Mouse (Mus musculus): Measurements from ENCODE around the gene Foxp4. TPM values are rescaled to one million over a fixed set of nuclear protein-coding genes. Genes with fewer than 3 reads are reported as not detected.

Foxp4 gene
- total and polyA plus RNA-seq, 3 experiments: 0.93 to 54.1 (median 21.6) TPM

DNA sequence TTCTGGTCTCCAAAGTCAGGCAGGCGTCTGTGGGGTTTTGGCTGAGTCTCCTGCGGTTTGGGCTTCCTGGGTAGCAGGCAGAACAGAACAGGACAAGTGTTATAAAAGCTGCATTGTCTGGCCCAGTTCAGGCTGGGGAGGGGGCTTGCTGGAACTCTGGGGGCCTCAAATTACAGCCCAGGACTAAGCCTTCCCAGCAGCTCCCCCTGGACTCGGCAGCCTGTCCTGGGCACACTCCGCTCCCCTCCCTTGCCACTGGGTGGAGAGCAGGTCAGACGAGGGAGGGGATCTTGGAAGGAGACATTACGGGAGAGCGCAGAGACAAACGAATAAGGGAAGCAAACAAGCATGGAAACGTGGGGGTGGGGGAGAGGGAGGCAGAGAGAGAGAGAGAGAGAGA, 93.3 kb downstream of the Foxp4 start:
- TF ChIP-seq TAL1 (conservative IDR thresholded peaks at IDR 0.05; ENCODE audit: low read depth, low read length) (no peak), GATA1 (IDR thresholded peaks at IDR 0.05; ENCODE audit: borderline replicate concordance, low read length) (no peak)
- DNase-seq (ENCODE audit: low spot score) (no peak), ATAC-seq (ENCODE audit: extremely low read depth, insufficient number of reproducible peaks, low FRiP score, poor library complexity, severe bottlenecking) (no peak)
- H3K27me3 ChIP-seq (ENCODE audit: insufficient read depth, low read length): peaks cover 5% of the 10 kb centered on the region; the same call in 1 of the 2 replicates
- H3K36me3 ChIP-seq (replicated peaks): no peaks in the 10 kb centered on the region
- peaks cover 13% of the 10 kb centered on the region for H3K9me3 ChIP-seq (replicated peaks)
- no peak overlapping the region for H3K4me3 ChIP-seq (ENCODE audit: low read depth, low read length)
- H3K4me1 ChIP-seq (ENCODE audit: insufficient read depth, low read depth, low read length): peaks cover 4% of the 10 kb centered on the region; the same call in 1 of the 2 replicates

- no peak for DNase-seq (ENCODE audit: low spot score)
- Histone ChIP-seq H3K4me3 (ENCODE audit: low read depth, low read length) (no peak overlapping the region), H3K4me1 (ENCODE audit: insufficient read depth, low read depth, low read length) (no peaks in the 10 kb centered on the region), H3K36me3 (replicated peaks) (no peaks in the 10 kb centered on the region), H3K9me3 (replicated peaks) (no peaks in the 10 kb centered on the region), H3K27me3 (ENCODE audit: insufficient read depth, low read length) (peaks cover 7% of the 10 kb centered on the region; the same call in 1 of the 2 replicates)
- TF ChIP-seq CTCF (IDR thresholded peaks at IDR 0.05; ENCODE audit: low read depth, low read length): no peak
- no peak for TF ChIP-seq TAL1 (conservative IDR thresholded peaks at IDR 0.05; ENCODE audit: low read depth, low read length)
- no peak for TF ChIP-seq GATA2 (IDR thresholded peaks at IDR 0.05; ENCODE audit: borderline replicate concordance, low read depth, low read length)
- no peak for ATAC-seq (ENCODE audit: extremely low read depth, insufficient number of reproducible peaks, low FRiP score, poor library complexity, severe bottlenecking)
Observed at GRCm38 (mm10) chr17:47821339-47821738, 103.1 kb downstream of the Foxp4 start.

GRCm38 (mm10) chr17:47818038-47818725, 106.3 kb downstream of the Foxp4 start:
- Histone ChIP-seq H3K9me3 (replicated peaks) (no peaks in the 10 kb centered on the region), H3K36me3 (replicated peaks) (no peaks in the 10 kb centered on the region), H3K4me3 (ENCODE audit: low read depth, low read length) (no peak overlapping the region), H3K4me1 (ENCODE audit: insufficient read depth, low read depth, low read length) (no peaks in the 10 kb centered on the region), H3K27me3 (ENCODE audit: insufficient read depth, low read length) (peaks cover 3% of the 10 kb centered on the region; the same call in 1 of the 2 replicates)
- no peak for TF ChIP-seq TAL1 (conservative IDR thresholded peaks at IDR 0.05; ENCODE audit: low read depth, low read length)
- TF ChIP-seq POLR2AphosphoS5 (IDR thresholded peaks at IDR 0.05; ENCODE audit: insufficient replicate concordance, low read depth, low read length): no peak
- TF ChIP-seq GATA2 (IDR thresholded peaks at IDR 0.05; ENCODE audit: borderline replicate concordance, low read depth, low read length): no peak
- TF ChIP-seq CTCF (IDR thresholded peaks at IDR 0.05; ENCODE audit: low read depth, low read length): no peak
- no peak for TF ChIP-seq GATA1 (IDR thresholded peaks at IDR 0.05; ENCODE audit: borderline replicate concordance, low read length)
- ATAC-seq (ENCODE audit: extremely low read depth, insufficient number of reproducible peaks, low FRiP score, poor library complexity, severe bottlenecking) (no peak), DNase-seq (ENCODE audit: low spot score) (no peak)

Other genes starting within 250 kb of the Foxp4 start
- gene Tomm6, start 236.3 kb downstream of the Foxp4 start, total RNA-seq (2014; fragmentation: Nextera tagmentation): 343 and 409 TPM in 2 replicates
- gene Tomm6, start 236.3 kb downstream of the Foxp4 start, total RNA-seq (2017): 55.4 and 69.9 TPM in 2 replicates
- gene Tomm6, start 236.3 kb downstream of the Foxp4 start, polyA plus RNA-seq (2012): 258 and 272 TPM in 2 replicates
- gene Frs3, start 235.6 kb downstream of the Foxp4 start, total RNA-seq (2014; fragmentation: Nextera tagmentation): 1.5 and 2.1 TPM in 2 replicates
- gene Frs3, start 235.6 kb downstream of the Foxp4 start, total RNA-seq (2017): 1.6 and 2.1 TPM in 2 replicates
- 2.0 and 3.0 TPM in 2 replicates for gene Frs3, start 235.6 kb downstream of the Foxp4 start, polyA plus RNA-seq (2012)
- gene Gm21981, start 230.2 kb downstream of the Foxp4 start, total RNA-seq (2014; fragmentation: Nextera tagmentation): not detected in 2 replicates
- gene Gm21981, start 230.2 kb downstream of the Foxp4 start, total RNA-seq (2017): 0.12 and 0.71 TPM in 2 replicates
- gene Gm21981, start 230.2 kb downstream of the Foxp4 start, polyA plus RNA-seq (2012): 0.21 and 0.44 TPM in 2 replicates
- not detected in 2 replicates for gene Prickle4, start 229.9 kb downstream of the Foxp4 start, total RNA-seq (2014; fragmentation: Nextera tagmentation)
- gene Prickle4, start 229.9 kb downstream of the Foxp4 start, total RNA-seq (2017): 1.2 TPM in 1 of 2 replicates, not detected in the other
- gene Prickle4, start 229.9 kb downstream of the Foxp4 start, polyA plus RNA-seq (2012): 3.4 and 3.5 TPM in 2 replicates
- not detected in 2 replicates for gene Pgc, start 197.8 kb downstream of the Foxp4 start, total RNA-seq (2014; fragmentation: Nextera tagmentation)
- gene Pgc, start 197.8 kb downstream of the Foxp4 start, total RNA-seq (2017): not detected in 2 replicates
- not detected in 2 replicates for gene Pgc, start 197.8 kb downstream of the Foxp4 start, polyA plus RNA-seq (2012)
- gene Tfeb, start 187.6 kb downstream of the Foxp4 start, total RNA-seq (2014; fragmentation: Nextera tagmentation): 11.9 and 17.8 TPM in 2 replicates
- gene Tfeb, start 187.6 kb downstream of the Foxp4 start, total RNA-seq (2017): 10.7 and 11.6 TPM in 2 replicates
- 57.0 and 73.2 TPM in 2 replicates for gene Tfeb, start 187.6 kb downstream of the Foxp4 start, polyA plus RNA-seq (2012)
- gene Mdfi, start 90.0 kb downstream of the Foxp4 start, total RNA-seq (2014; fragmentation: Nextera tagmentation): not detected in 2 replicates
- 0.05 TPM in 1 of 2 replicates, not detected in the other for gene Mdfi, start 90.0 kb downstream of the Foxp4 start, total RNA-seq (2017)
- not detected in 2 replicates for gene Mdfi, start 90.0 kb downstream of the Foxp4 start, polyA plus RNA-seq (2012)
- gene 1700122O11Rik, start 113.6 kb upstream of the Foxp4 start, total RNA-seq (2014; fragmentation: Nextera tagmentation): not detected in 2 replicates
- not detected in 2 replicates for gene 1700122O11Rik, start 113.6 kb upstream of the Foxp4 start, total RNA-seq (2017)
- not detected in 2 replicates for gene 1700122O11Rik, start 113.6 kb upstream of the Foxp4 start, polyA plus RNA-seq (2012)
- not detected in 2 replicates for gene 1700067P10Rik, start 164.7 kb upstream of the Foxp4 start, total RNA-seq (2014; fragmentation: Nextera tagmentation)
- gene 1700067P10Rik, start 164.7 kb upstream of the Foxp4 start, total RNA-seq (2017): 0.11 TPM in 1 of 2 replicates, not detected in the other
- gene 1700067P10Rik, start 164.7 kb upstream of the Foxp4 start, polyA plus RNA-seq (2012): not detected in 2 replicates
- gene 9830107B12Rik, start 221.6 kb upstream of the Foxp4 start, total RNA-seq (2014; fragmentation: Nextera tagmentation): not detected in 2 replicates
- 0.29 and 0.38 TPM in 2 replicates for gene 9830107B12Rik, start 221.6 kb upstream of the Foxp4 start, total RNA-seq (2017)
- gene 9830107B12Rik, start 221.6 kb upstream of the Foxp4 start, polyA plus RNA-seq (2012): not detected in 2 replicates
- gene A530064D06Rik, start 242.6 kb upstream of the Foxp4 start, total RNA-seq (2014; fragmentation: Nextera tagmentation): not detected in 2 replicates
- 0.17 and 0.27 TPM in 2 replicates for gene A530064D06Rik, start 242.6 kb upstream of the Foxp4 start, total RNA-seq (2017)
- gene A530064D06Rik, start 242.6 kb upstream of the Foxp4 start, polyA plus RNA-seq (2012): not detected in 2 replicates